24 mouse cellular contexts compared by ENCODE assay signal in genomic region chr8:106410055-106410454, GRCm38 (mm10). TPM values are rescaled to one million over a fixed set of nuclear protein-coding genes. Genes with fewer than 3 reads are reported as not detected.
DNase-seq lines count a peak whose midpoint lies in the region; ATAC-seq and TF ChIP-seq lines count a peak whose summit lies in the region.
"Had no signal": no experiment of that assay in that cellular context is flagged by ENCODE, and none has a peak within 500 bp of the region (broad histone marks: within the 10 kb centered on the region; RNA-seq: fewer than 3 reads in every experiment).

No protein-coding gene starts in this region.

- no peak overlapping the region for H3K4me3 ChIP-seq in layer of hippocampus, adult 2 months
- H3K4me3 ChIP-seq: embryonic facial prominence, embryonic 13.5 days; embryonic facial prominence, embryonic 15.5 days; erythroblast, embryonic 14.5 days; forebrain, embryonic 10.5 days; forebrain, embryonic 12.5 days had no signal

- TF ChIP-seq CTCF in layer of hippocampus, adult 2 months (conservative IDR thresholded peaks at IDR 0.05) = no peak

- peak; percentile 27 for ATAC-seq in megakaryocyte progenitor cell, adult 5-6 weeks (replicated peaks; ENCODE audit: poor library complexity)
- ATAC-seq: forebrain, embryonic 14.5 days; forebrain, embryonic 16.5 days had no signal

- intact Hi-C loops in heart, postnatal 36 days (cut with DNase I) = loop anchor here (5.0 to 10.0 kb wide), 3 partner anchors 237 to 595 kb away; no protein-coding TSS in a partner anchor

- DNase-seq in layer of hippocampus, adult 2 months (ENCODE audit: low spot score in 2 of 2) = no peak
- no peak for DNase-seq in layer of hippocampus, adult 18-20 months (ENCODE audit: low spot score in 2 of 2)
- DNase-seq in 416B (ENCODE audit: low read depth) = peak; percentile 34
- peak; percentile 28 for DNase-seq in MEL-GATA-1-ER (ENCODE audit: extremely low read depth, low read depth)
- no peak for DNase-seq in heart, adult 9 months (ENCODE audit: low spot score in 2 of 2)
- DNase-seq in heart, postnatal 36 days = no peak
- DNase-seq in adrenal gland, adult 18-20 months (ENCODE audit: low spot score in 2 of 2) = no peak
- DNase-seq: adrenal gland, adult 8-10 months; adrenal gland, postnatal 14 days; adrenal gland, postnatal 36 days; cerebellum, adult 11-12 months; cerebellum, adult 2 months; cerebellum, adult 9-10 months; cerebellum, postnatal 10 days; cerebellum, postnatal 25 days; embryo, embryonic 11 days had no signal

- peak overlapping the region; percentile 46; the same call in 1 of the 2 replicates for H3K27ac ChIP-seq in layer of hippocampus, adult 2 months
- H3K27ac ChIP-seq: embryonic facial prominence, embryonic 13.5 days; embryonic facial prominence, embryonic 15.5 days; forebrain, embryonic 10.5 days; forebrain, embryonic 12.5 days had no signal

RNA-seq across cellular contexts. Expression of gene Zfp90, which starts 5.1 kb away (rescaled TPM):
- 10 to 100 TPM; 10.6 to 12.9 TPM for total RNA-seq in layer of hippocampus, adult 2 months (2021)
- total RNA-seq in layer of hippocampus, adult 18-20 months (2021) = 10 to 100 TPM; 11.1 to 12.6 TPM
- total RNA-seq in megakaryocyte progenitor cell, adult 5-6 weeks (2015) = 5.9 and 10.2 TPM in 2 replicates
- 6.2 and 8.4 TPM in 2 replicates for total RNA-seq in megakaryocyte progenitor cell, adult 5-6 weeks (2017)
- 1 to 10 TPM; 2.8 to 3.7 TPM for total RNA-seq in heart, postnatal 36 days (2021)
- total RNA-seq in adrenal gland, adult 18-20 months (2021) = 1 to 10 TPM; 4.0 to 5.2 TPM

Comparison
In these comparisons a context has a peak if more than half of its experiments do, and no peak if none do; other contexts are left out.
1. DNase-seq: peak in 416B (single experiment) and MEL-GATA-1-ER (single experiment); none in layer of hippocampus, adult 2 months (0 of 2), layer of hippocampus, adult 18-20 months (0 of 2), heart, adult 9 months (0 of 2), heart, postnatal 36 days (0 of 2) and adrenal gland, adult 18-20 months (0 of 2).